Mouse (Mus musculus): ENCODE measurements around the gene Kcnj16. TPM values are rescaled to one million over a fixed set of nuclear protein-coding genes. Genes with fewer than 3 reads are reported as not detected.

Kcnj16 gene
- polyA plus RNA-seq, 1 experiment from 2014 or later = 18.8 TPM

GRCm38 (mm10) chr11:110961592-110962021, 6.2 kb upstream of the Kcnj16 start:
- DNase-seq (ENCODE audit: low spot score) (peak; percentile 68), ATAC-seq (replicated peaks; ENCODE audit: low FRiP score, low read depth) (peak; percentile 80)
- H3K4me3 ChIP-seq (replicated peaks; ENCODE audit: low read depth, low read length) = no peak overlapping the region
- no peaks in the 10 kb centered on the region for H3K27me3 ChIP-seq (ENCODE audit: insufficient read depth, low read length)
- no peaks in the 10 kb centered on the region for H3K9me3 ChIP-seq (replicated peaks; ENCODE audit: low read length)
- no peak overlapping the region for H3K9ac ChIP-seq (ENCODE audit: low read depth, low read length)
- H3K27ac ChIP-seq = peak overlapping the region; percentile 73
- peak overlapping the region; percentile 42 for H3K4me2 ChIP-seq (ENCODE audit: low read length)
- TF ChIP-seq CTCF (IDR thresholded peaks at IDR 0.05; ENCODE audit: low read depth) = no peak
- H3K36me3 ChIP-seq (ENCODE audit: insufficient read depth, low read length) = no peaks in the 10 kb centered on the region
- WGBS = 8% methylated on average over 5 of the region's 5 CpGs
- H3K4me1 ChIP-seq (replicated peaks; ENCODE audit: insufficient read depth, low read length) = peaks cover 13% of the 10 kb centered on the region

GRCm38 (mm10) chr11:110967019-110967761, 643 bp upstream of the Kcnj16 start:
- 50% methylated on average over 11 of the region's 11 CpGs for WGBS
- H3K9ac ChIP-seq (ENCODE audit: low read depth, low read length) = no peak overlapping the region
- no peaks in the 10 kb centered on the region for H3K27me3 ChIP-seq (ENCODE audit: insufficient read depth, low read length)
- H3K36me3 ChIP-seq (ENCODE audit: insufficient read depth, low read length) = no peaks in the 10 kb centered on the region
- TF ChIP-seq CTCF (IDR thresholded peaks at IDR 0.05; ENCODE audit: low read depth) = no peak
- ATAC-seq (replicated peaks; ENCODE audit: low FRiP score, low read depth) = peak; percentile 36; the same call in 1 of the 2 replicates
- H3K27ac ChIP-seq = peak overlapping the region; percentile 84
- peak; percentile 25 for DNase-seq (ENCODE audit: low spot score)
- peaks cover 13% of the 10 kb centered on the region for H3K4me1 ChIP-seq (replicated peaks; ENCODE audit: insufficient read depth, low read length)
- H3K4me3 ChIP-seq (replicated peaks; ENCODE audit: low read depth, low read length) = no peak overlapping the region
- peak overlapping the region; percentile 14; the same call in 1 of the 2 replicates for H3K4me2 ChIP-seq (ENCODE audit: low read length)
- no peaks in the 10 kb centered on the region for H3K9me3 ChIP-seq (replicated peaks; ENCODE audit: low read length)

DNA sequence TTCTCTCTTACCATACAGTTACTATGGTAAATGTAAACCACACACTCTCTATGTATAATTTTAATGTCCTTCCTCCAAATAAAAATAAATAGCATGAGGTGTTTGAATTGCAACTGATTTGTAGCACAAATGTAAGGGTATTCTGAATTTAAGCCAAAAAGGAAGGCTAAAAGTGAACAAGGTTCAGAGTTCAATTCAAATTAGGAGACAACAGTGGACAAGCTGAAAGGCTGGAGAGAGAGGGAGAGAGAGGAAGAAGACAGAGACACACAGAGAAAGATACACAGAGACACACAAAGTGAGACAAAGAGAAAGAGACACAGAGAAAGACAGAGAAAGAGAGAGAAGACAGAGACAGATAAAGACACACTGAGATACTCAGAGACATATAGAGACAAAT, 1.1 kb downstream of the Kcnj16 start:
- H3K36me3 ChIP-seq (ENCODE audit: insufficient read depth, low read length) = no peaks in the 10 kb centered on the region
- no peak overlapping the region for H3K9ac ChIP-seq (ENCODE audit: low read depth, low read length)
- no peak for ATAC-seq (replicated peaks; ENCODE audit: low FRiP score, low read depth)
- H3K9me3 ChIP-seq (replicated peaks; ENCODE audit: low read length) = no peaks in the 10 kb centered on the region
- H3K4me1 ChIP-seq (replicated peaks; ENCODE audit: insufficient read depth, low read length) = peaks cover 9% of the 10 kb centered on the region; the same call in 1 of the 2 replicates
- H3K4me2 ChIP-seq (ENCODE audit: low read length) = peak overlapping the region; percentile 44
- peak overlapping the region; percentile 14; the same call in 1 of the 2 replicates for H3K4me3 ChIP-seq (replicated peaks; ENCODE audit: low read depth, low read length)
- no peak for DNase-seq (ENCODE audit: low spot score)
- no peak overlapping the region for H3K27ac ChIP-seq
- no peaks in the 10 kb centered on the region for H3K27me3 ChIP-seq (ENCODE audit: insufficient read depth, low read length)
- TF ChIP-seq CTCF (IDR thresholded peaks at IDR 0.05; ENCODE audit: low read depth) = no peak

- H3K36me3 ChIP-seq (ENCODE audit: insufficient read depth, low read length) = no peaks in the 10 kb centered on the region
- 32% methylated on average over 1 of the region's 1 CpGs for WGBS
- peak; percentile 9 for DNase-seq (ENCODE audit: low spot score)
- no peak for TF ChIP-seq CTCF (IDR thresholded peaks at IDR 0.05; ENCODE audit: low read depth)
- peaks cover 6% of the 10 kb centered on the region; the same call in 1 of the 2 replicates for H3K4me1 ChIP-seq (replicated peaks; ENCODE audit: insufficient read depth, low read length)
- no peak overlapping the region for H3K9ac ChIP-seq (ENCODE audit: low read depth, low read length)
- peak overlapping the region; percentile 43 for H3K27ac ChIP-seq
- no peaks in the 10 kb centered on the region for H3K27me3 ChIP-seq (ENCODE audit: insufficient read depth, low read length)
- H3K9me3 ChIP-seq (replicated peaks; ENCODE audit: low read length) = no peaks in the 10 kb centered on the region
- ATAC-seq (replicated peaks; ENCODE audit: low FRiP score, low read depth) = peak; percentile 40; the same call in 1 of the 2 replicates
- no peak overlapping the region for H3K4me2 ChIP-seq (ENCODE audit: low read length)
- no peak overlapping the region for H3K4me3 ChIP-seq (replicated peaks; ENCODE audit: low read depth, low read length)
These were observed 17.7 kb downstream of the Kcnj16 start for GRCm38 (mm10) chr11:110985508-110985907.

GRCm38 (mm10) chr11:110985949-110986348, 18.1 kb downstream of the Kcnj16 start:
- Histone ChIP-seq H3K27ac (peak overlapping the region; percentile 43), H3K4me1 (replicated peaks; ENCODE audit: insufficient read depth, low read length) (peaks cover 6% of the 10 kb centered on the region; the same call in 1 of the 2 replicates), H3K9ac (ENCODE audit: low read depth, low read length) (no peak overlapping the region), H3K4me3 (replicated peaks; ENCODE audit: low read depth, low read length) (no peak overlapping the region), H3K36me3 (ENCODE audit: insufficient read depth, low read length) (no peaks in the 10 kb centered on the region), H3K27me3 (ENCODE audit: insufficient read depth, low read length) (no peaks in the 10 kb centered on the region), H3K4me2 (ENCODE audit: low read length) (no peak overlapping the region), H3K9me3 (replicated peaks; ENCODE audit: low read length) (no peaks in the 10 kb centered on the region)
- TF ChIP-seq CTCF (IDR thresholded peaks at IDR 0.05; ENCODE audit: low read depth) = no peak
- WGBS = 36% methylated on average over 3 of the region's 3 CpGs
- DNase-seq (ENCODE audit: low spot score) (peak; percentile 24), ATAC-seq (replicated peaks; ENCODE audit: low FRiP score, low read depth) (peak; percentile 91)

- Histone ChIP-seq H3K9ac (ENCODE audit: low read depth, low read length) (no peak overlapping the region), H3K27me3 (ENCODE audit: insufficient read depth, low read length) (no peaks in the 10 kb centered on the region), H3K9me3 (replicated peaks; ENCODE audit: low read length) (no peaks in the 10 kb centered on the region), H3K4me2 (ENCODE audit: low read length) (no peak overlapping the region), H3K36me3 (ENCODE audit: insufficient read depth, low read length) (no peaks in the 10 kb centered on the region), H3K27ac (no peak overlapping the region), H3K4me1 (replicated peaks; ENCODE audit: insufficient read depth, low read length) (no peaks in the 10 kb centered on the region), H3K4me3 (replicated peaks; ENCODE audit: low read depth, low read length) (no peak overlapping the region)
- DNase-seq (ENCODE audit: low spot score) = peak; percentile 41
- WGBS = 43% methylated on average over 4 of the region's 4 CpGs
- ATAC-seq (replicated peaks; ENCODE audit: low FRiP score, low read depth) = no peak
- TF ChIP-seq CTCF (IDR thresholded peaks at IDR 0.05; ENCODE audit: low read depth) = no peak
These were observed 25.8 kb downstream of the Kcnj16 start for GRCm38 (mm10) chr11:110993616-110994015.

All from kidney, postnatal 0 days (tissue).